Mouse (Mus musculus): Measurements from ENCODE around the gene Cd302.

The Cd302 gene

GRCm38 (mm10) chr2:60284467-60284821 is at the start of gene Cd302:
Cd302 (minus strand) TSS chr2:60284488.
- 41% methylated on average over 4 of the region's 4 CpGs for WGBS

- WGBS = 93% methylated on average over 10 of the region's 10 CpGs
These were observed 44.4 kb upstream of the Cd302 start for GRCm38 (mm10) chr2:60328641-60329040.

DNA sequence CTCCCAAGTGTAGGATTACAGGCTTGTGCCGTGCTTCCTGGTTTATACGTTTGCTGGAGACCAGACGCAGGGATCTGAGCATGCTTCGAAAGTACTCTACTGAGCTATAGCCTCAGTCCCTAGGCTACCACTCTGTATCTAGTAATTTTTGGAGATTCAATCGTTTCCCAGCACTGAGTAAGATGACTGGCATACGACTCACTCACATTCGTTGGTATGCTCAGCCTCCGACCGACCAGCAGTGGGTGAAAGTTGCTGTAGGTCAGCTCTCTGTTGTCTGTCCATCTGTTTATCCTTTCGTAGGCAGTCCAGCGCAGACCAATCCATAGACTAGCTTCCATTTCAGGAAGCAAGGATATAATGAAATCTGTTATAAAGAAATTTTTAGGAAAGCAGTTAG is 43.3 kb upstream of the Cd302 start:
- WGBS = 92% methylated on average over 11 of the region's 11 CpGs

DNA sequence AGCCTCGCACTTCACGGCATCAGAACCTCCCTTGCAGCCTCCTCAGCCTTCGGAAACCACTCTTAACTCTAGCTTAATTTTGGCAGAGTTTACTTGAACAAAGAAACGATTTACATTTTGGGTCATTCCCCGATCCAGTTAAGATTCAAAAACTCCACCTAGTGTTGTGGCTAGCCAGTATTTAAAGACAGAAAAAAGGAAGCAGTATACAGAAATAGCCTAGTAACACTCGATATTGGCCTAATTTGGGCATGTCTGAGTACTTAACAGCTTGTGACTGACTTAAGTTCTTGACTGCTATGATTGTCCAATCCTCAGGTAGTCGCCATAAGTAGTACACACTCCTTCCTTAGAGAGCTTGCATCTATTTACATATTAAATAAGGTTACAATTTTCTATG is 42.7 kb upstream of the Cd302 start:
- 61% methylated on average over 7 of the region's 7 CpGs for WGBS

- WGBS = 70% methylated on average over 5 of the region's 5 CpGs
These were observed 39.1 kb upstream of the Cd302 start for GRCm38 (mm10) chr2:60323411-60323810.

GRCm38 (mm10) chr2:60322031-60322726 is 37.9 kb upstream of the Cd302 start:
- WGBS = 51% methylated on average over 6 of the region's 6 CpGs

DNA sequence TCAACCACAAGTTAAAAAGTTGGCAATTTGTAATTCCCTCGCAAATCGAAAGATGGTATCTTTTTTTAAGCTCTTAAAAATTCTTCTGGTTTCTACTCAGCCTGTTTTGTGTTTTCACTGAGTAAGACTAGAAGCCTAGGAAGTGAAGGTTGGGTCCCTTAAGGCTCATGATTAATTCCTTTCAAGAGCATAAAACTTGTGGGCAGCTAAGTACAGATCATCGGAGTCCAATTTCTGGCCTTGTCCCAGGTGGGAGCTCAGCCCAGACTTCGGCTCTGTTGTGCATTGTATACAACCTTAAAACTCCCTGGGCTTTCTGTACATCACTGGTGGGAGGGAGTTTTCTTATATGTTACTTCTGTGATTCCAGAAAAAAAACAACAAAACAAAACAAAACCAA is 19.5 kb upstream of the Cd302 start:
- WGBS = 76% methylated on average over 4 of the region's 4 CpGs

GRCm38 (mm10) chr2:60299323-60299722 is 15.0 kb upstream of the Cd302 start:
- 97% methylated on average over 2 of the region's 2 CpGs for WGBS

DNA sequence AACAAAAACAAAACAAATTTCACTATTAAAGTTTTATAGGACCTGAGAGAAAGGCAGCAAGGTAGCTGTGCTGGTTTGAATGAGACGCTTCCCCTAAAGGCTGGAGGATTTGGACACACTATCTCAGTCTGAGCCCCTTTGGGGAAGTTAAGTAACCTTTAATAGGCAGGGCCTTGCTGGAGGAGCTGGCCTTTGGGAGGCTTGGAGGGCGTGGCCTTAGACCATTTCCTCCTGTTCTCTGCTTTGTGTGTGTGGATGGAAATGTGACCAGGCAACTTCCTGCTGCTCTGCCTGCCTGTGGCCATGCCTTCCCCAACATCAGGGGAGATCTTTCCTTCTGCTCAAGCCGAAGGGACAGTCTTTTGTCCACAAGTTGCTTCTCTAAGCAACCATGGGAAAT is 14.0 kb upstream of the Cd302 start:
- WGBS = 81% methylated on average over 3 of the region's 3 CpGs

DNA sequence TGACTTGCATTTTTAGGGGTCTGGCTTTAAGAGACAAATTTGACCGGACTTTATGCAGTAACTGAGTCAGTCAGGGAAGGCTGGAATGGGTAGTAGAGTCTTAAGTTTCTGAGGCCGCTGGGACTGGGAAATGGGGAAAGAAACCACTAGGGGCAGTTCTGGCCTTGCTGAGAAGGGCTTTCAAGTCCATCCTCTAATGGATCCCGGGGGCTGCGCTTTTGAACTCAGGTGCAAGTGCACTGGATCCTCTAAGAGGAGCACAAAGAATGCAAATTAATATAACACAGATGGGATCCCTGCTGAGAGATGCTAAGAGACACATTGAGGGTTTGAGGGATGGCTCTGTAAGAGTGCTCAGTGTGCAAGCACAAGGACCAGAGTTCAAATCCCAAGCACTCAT is 7.1 kb upstream of the Cd302 start:
- 84% methylated on average over 4 of the region's 4 CpGs for WGBS

DNA sequence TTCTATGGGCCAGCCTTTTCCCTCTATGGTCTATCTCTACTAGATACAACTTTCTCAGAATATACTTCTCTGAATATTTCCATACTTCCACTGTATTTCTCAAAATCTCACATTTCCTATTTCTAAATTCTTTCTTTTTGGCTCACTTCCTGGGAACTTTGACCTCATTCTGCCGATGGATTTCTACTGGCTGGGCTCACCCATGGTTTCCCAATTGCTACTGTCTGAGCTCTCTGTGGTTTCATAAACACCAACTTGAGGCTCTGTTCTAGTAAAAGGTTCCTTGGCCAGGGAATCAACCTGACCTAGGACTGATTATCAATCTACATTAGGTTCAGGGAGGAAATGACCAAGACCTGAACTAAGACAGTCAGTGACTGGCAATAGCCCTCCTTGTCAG is 5.2 kb upstream of the Cd302 start:
- whole genome bisulfite sequencing = 62% methylated on average over 1 of the region's 1 CpGs

- 82% methylated on average over 4 of the region's 4 CpGs for WGBS
These were observed 4.3 kb upstream of the Cd302 start for GRCm38 (mm10) chr2:60288606-60289005.

DNA sequence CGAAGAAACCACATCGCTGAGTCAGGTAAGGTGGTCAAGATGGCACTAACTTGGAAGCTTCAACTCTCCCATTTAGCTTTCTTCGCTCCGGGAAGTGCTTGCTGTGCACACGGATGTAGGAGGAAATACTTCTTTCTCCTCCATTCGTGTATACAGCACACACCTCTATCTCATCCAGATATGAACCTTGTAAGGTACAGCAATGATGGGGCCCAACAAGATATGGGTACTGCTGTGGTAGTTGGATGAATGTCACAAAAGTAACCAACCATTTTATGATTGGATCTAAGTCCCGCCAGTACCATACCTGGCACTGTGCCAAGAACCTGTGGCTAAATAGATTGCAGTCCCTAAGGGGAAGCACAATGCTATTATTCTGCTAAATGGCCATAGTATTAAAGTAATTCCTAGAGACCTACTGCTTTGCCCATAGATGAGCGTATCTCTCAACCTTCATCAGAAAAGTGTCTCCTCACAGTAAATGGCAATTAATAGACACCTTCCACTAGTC is 874 bp upstream of the Cd302 start:
- WGBS = 82% methylated on average over 8 of the region's 8 CpGs

GRCm38 (mm10) chr2:60283751-60284466 is 379 bp downstream of the Cd302 start:
- under 1% methylated on average over 42 of the region's 42 CpGs for WGBS

DNA sequence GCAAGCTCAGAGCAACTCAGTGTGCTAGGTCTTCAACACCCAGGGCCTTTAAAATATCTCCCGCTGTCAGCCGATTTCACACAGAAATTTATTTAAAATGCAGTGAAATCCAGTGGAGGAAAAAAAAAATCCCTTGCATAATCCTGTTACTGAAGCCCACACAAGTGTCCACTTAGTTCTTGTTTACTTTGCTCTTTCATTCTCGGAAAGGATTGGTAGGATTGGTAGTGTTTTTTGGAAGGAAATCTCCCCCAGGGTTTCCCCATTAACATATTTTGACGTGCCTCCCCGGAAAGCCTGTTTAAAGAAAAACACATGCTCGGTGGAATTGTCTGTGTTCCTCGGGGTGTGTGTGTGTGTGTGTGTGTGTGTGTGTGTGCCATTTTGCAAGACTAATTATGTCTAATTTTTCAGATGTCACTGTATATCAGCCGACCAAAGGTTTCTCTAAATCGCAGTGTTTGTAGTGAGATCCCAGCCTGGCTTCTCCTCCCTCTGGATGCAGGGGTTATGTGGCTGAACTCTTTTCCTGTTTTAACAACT is 1.0 kb downstream of the Cd302 start:
- WGBS = 16% methylated on average over 9 of the region's 9 CpGs

- 83% methylated on average over 4 of the region's 4 CpGs for WGBS
These were observed 1.7 kb downstream of the Cd302 start for GRCm38 (mm10) chr2:60282625-60283024.

GRCm38 (mm10) chr2:60278627-60279026 is 5.7 kb downstream of the Cd302 start:
- WGBS = 97% methylated on average over 4 of the region's 4 CpGs

DNA sequence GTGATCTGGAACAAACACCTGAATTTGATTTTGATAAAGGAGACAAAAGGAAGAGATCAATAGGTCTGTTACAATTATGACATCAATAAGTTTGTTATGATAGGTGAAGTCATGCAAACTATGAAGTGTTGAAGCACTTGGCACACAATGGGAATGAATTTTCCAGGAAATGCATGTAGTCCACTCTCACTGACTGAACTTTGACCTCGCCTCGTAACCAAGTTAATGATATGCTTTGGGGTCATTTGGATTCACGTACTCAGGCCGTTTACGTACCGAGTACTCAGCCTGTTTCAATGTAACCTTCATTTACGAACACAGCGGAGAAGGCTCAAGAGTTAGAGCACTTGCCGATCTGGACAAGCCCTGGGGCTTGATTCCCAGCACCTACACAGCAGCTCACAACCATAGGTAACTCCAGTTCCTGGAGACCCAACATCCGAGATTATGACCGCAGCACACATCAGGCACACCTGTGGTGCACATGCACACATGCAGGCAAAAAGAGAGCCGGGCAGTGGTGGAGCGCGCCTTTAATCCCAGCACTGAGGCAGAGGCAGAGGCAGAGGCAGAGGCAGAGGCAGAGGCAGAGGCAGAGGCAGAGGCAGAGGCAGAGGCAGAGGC is 14.3 kb downstream of the Cd302 start:
- WGBS = 96% methylated on average over 14 of the region's 14 CpGs

GRCm38 (mm10) chr2:60267567-60267966 is 16.7 kb downstream of the Cd302 start:
- 80% methylated on average over 1 of the region's 1 CpGs for WGBS

GRCm38 (mm10) chr2:60260621-60261350 is 23.5 kb downstream of the Cd302 start:
- WGBS = 78% methylated on average over 5 of the region's 5 CpGs

- 98% methylated on average over 5 of the region's 5 CpGs for WGBS
These were observed 25.1 kb downstream of the Cd302 start for GRCm38 (mm10) chr2:60259186-60259585.

DNA sequence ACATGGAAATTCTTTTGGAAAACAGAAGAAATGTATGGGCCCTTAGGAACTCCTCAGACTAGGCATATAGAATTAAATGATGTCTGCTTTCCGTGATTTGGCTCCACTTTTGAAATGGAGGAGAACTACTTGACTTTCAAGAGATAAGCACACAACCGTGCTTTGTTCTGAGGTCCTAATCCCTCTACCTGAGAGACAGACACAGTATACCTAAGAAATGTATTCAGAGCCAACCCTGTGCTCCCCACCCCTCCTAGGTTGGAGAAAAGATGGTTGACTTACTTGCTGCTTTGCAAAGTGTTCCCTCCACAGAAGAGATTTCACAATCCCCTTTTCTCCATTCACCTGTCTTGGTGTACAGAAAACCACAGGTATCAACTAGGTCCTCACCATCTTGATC is 27.5 kb downstream of the Cd302 start:
- WGBS = 92% methylated on average over 2 of the region's 2 CpGs

Data from cerebral cortex, adult 2 months (tissue).